Mouse (Mus musculus): ENCODE data around the gene Gjc1.

Gene Gjc1

DNA sequence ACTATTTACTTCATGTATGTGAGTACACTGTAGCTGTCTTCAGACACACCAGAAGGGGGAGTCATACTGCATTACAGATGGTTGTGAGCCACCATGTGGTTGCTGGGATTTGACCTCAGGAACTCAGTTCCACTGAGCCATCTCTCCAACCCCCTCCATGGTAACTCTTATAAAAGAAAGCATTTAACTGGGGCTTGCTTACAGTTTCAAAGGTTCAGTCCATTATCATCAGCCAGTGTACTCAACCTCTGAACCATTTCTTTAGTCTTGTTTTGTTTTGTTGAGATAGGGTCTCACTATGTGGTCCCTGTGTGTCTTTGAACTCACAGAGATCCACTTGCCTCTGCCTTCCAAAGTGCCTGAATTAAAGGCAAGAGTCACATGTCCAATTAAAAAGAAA is 4.6 kb downstream of the Gjc1 start:
- no peak for DNase-seq (ENCODE audit: extremely low spot score)

DNA sequence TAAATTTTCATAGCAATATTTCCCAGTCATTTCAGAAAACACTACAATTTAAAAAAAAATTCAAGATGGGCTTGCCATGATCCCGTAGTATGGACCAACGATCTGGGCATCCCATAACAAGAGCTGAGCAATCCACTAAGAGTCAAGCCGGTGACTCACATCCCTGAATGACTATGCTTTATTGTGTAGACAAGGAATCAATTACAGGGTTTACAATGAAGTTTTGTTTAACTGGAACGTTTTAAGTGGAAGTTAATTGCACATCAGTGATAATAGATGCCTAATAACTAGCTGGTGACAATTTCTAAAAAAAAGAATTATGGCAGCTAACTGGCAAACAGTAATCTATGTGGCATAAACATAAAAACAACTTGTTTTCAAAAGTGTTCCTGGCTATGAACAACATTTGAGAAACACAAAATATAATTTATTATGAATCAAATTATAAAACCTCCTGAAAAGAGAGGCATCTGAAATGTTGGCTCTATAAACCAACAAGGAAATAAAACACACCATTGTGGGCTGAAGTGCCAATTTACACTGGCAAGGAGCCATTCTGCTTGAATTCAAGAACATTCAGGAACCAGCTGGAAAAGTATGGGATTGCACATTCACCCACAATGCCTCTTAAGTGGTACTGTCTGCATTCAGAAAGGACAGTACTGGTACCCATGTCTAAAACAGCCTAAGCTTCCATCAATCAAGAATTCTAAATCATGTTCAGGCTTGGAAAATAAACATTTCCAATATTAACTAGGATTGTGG is 8.6 kb downstream of the Gjc1 start:
- DNase-seq (ENCODE audit: extremely low spot score), result no peak

DNA sequence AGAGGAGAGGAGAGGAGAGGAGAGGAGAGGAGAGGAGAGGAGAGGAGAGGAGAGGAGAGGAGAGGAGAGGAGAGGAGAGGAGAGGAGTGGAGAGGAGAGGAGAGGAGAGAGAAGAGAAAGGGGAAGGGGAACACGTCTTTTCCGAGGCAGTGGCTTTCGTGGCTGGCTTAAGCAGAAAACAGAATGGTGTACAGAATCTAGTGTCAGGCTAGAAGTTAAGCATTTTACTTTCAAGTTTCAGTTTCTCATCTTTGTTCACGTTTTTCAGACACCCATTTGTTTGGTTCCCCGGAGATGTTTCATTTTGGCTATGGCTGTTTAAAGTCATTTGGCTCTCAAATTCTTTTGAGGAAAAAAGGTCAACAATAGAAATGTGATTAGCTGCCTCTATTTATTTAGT is 11.3 kb downstream of the Gjc1 start:
- no peak for DNase-seq (ENCODE audit: extremely low spot score)

DNA sequence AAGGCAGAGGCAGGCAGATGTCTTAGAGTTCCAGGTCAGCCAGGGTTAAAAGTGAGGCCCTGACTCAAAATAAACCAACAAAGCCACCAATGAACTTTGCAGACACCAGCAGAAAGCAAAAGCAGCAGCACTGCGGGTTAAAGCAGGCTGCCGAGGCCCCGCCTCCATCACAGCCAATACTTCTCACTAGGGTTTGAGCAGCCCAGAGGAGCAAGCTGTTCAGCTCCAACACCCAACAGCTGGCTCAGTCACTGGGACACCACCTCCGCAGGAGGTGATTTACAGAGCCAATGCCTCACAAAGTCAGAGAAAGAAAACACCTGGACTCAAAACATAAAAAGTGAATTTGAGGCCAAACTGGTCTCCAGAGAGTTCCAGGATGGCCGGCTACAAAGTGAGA is 16.0 kb downstream of the Gjc1 start:
- no peak for DNase-seq (ENCODE audit: extremely low spot score)

DNA sequence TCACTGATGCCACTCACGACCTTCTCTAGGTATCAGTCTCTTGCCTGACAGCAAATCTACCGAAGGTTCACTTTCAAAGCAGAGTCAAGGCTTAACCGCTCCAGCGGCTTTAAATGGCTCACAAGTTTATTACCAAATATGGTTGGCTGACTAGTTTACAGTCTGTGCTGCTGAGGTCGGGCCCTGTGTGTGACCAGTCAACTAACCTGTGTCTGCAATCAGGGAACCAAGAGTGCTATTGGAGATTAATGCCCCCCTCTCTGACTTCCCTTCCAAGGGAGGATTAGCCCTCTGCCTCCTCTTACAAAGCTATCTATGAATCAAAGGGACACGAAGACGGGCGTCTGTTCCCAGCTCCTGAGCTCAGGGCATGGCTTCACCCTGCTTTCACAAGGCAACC is 25.3 kb downstream of the Gjc1 start:
- DNase-seq (ENCODE audit: extremely low spot score), result no peak

DNA sequence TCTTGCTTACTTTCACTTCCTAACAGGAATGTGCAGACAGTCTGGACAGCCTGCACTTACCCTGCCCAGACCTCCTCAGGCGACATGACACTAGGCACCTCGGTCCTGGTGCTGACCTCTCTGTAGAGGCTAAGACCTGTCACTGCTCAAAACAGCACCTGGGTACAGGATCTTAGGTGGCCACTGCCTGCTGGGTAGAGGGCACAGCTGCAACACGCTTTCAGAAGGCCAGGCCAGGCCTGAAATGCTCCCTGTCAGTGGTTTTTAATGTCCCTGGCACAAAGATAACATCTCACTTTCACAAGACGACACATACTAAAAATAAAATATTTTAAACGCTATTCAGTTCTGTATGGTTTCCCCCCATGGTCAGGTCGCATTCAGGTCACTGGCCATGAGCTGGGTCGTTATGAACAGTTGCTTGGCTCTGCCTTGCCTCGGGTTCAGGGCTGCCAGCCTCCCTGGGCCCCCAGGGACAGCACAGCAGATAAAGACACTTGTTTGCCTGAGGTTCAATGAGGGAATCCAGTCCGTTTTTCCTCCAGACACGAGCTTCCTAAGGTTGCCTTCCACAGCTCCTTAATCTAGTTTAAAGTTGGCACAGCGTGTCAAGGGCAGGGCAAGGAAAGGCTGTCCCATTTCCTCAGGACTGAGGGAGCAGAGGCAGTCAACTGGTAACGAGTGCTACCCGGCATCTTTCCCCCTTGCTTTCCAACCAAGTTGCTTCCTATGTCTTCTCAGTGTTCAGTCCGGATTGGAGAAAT is 27.6 kb downstream of the Gjc1 start:
- DNase-seq (ENCODE audit: extremely low spot score), result no peak

DNA sequence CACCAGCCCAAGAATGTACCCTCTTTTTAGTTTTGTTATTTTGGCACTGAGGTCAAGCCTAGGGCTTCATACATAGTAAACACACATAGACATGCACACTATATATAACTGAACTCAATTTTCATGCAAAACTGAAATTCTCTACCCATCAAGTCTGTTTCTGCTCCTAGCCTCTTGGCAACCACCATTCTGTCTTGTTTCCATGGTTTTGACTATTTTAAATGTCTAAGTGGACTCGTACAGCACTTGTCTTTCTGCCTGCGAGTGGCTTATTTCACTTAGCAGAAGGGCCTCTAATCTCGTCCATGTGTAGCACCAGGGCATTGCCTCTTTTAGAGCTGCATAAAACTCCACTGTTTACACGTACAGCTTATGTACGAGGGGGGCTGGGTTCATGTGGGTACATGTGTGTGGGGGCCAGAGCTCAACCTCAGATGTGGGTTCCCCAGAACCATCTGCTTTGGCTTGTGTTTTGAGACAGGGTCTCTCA is 31.8 kb downstream of the Gjc1 start:
- DNase-seq (ENCODE audit: extremely low spot score), result no peak

DNA sequence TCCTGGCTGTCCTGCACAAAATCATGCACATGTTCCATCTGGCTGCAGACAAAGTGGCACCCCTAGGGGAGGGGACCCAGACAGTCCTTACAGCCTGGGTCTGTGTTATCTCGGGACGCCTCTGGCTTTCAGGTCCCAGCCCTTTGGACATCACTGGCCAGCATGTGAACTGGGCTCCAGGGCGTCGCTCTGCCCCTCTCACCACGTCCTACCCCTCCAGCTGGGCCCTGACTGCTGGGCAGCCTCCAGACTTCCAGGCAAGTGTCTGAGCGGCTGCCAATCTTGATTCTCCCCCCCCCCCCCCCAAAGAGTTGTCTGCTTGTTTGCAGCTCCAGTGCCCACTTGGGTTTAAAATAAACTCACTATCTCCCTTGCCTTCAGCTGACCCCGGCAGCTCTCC is 36.1 kb downstream of the Gjc1 start:
- no peak for DNase-seq (ENCODE audit: extremely low spot score)

DNA sequence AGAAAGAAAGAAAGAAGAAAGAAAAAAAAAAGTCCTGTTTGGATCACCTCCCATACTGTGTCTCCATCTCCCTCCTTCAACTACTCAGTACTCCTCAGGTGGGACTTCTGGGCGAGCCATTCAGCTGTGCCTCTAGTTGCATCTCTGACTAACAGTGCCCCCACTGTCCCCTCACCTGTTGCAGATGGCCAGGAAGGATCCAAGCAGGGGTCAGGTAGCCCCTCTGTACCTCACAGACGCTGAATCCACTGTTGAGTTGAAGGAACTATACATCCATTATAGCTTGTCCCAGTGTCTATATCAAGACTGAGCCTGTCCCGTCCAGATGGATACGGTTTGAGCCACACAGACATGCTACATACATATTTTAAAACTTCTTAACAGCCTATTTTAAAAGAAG is 38.0 kb downstream of the Gjc1 start:
- DNase-seq (ENCODE audit: extremely low spot score), result no peak

DNA sequence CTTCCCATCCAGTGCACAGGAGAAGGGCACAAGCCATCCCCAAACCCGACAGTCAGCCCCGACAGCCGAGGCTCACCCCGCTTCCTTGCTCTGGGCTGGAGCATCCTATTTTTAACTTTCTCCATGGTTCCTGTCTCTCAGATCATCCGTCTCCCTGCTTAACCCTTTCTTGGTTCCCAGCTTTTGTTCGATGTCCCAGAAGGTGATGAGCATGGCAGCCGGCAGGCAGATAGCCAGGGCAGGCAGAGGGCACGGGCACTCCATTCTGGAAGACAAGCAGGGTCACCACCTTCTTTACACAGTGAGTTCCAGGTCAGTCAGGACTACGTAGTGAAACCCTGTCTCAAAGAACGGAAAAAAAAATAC is 38.5 kb downstream of the Gjc1 start:
- DNase-seq (ENCODE audit: extremely low spot score), result no peak

DNA sequence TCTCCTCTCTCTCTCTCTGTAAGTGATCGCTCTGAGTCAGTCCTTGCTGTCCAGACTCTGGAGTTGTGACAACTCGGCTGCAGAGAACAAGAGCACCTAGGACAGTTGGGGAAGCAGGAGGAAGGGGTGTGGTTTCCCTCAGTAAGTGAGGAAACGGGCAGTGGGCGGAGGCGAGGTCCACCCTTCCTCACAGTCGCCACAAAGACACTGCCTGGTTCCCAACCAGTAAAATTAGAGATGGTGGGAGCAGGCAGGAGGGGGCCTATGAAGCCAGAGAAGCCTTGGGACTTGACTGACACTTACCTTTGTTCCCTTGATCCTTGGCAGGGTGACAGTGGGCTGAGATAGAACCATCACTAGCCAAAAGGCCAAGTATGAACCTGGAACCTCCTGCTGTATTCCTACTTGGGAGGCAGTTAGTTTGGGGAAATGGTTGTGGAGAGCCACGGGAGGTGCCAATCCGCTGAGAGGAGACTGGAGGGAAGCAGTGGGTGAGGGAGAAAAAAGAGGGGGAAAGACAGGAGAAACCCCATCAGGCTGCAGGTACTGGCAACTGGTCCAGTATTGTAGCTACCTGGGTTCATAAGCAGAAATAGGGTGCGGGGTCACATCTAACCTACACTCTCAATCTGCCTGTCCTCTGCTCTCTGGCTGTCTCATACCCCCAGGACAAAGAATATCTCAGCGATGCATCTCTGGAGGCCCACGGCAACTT is 39.1 kb downstream of the Gjc1 start:
- no peak for DNase-seq (ENCODE audit: extremely low spot score)

DNA sequence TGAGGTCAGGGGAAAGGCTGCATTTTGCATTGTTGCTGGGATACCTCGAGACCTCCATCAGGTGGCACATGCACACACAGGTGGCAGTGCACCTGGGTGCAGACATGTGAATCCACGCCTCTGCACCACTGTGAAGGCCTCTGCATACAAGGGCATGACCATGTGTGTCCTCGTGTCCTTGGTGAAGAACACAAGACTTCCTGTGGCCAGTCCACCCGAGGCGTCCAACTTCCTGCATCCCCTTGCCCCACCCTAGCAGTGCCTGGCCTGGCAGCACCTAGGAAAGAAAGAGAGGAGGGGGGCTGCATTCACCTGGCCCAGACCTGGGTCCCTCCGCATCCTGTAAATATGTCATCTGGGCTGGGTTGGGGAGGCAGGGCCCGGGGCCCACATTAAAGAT is 39.7 kb downstream of the Gjc1 start:
- no peak for DNase-seq (ENCODE audit: extremely low spot score)

DNA sequence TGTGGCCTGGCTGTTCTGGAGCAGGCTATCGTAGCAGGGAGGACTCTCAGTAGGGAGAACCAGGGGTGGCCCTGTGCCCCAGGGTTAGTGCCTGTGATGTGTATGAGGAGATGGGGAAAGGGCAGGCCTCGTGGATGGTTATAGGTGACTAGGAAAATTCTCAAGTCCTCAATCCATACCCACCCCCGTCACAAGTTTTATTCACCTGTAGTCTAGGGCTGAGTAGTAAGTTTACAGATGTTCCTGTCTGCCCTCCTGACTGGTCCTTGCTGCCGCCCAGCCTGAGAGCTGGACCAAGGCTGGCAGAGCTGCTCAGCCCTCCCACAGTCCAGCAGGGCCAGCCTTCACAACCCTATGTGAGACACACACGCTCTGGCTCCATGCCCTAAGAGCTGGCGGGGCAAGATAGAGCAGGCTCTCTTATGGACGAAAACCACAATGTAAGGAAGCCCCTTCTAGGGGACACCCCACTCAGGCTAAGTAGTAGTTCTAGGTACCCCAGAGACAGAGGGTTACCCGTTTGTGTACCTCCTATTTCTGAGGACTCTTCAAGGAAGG is 40.3 kb downstream of the Gjc1 start:
- no peak for DNase-seq (ENCODE audit: extremely low spot score)

DNA sequence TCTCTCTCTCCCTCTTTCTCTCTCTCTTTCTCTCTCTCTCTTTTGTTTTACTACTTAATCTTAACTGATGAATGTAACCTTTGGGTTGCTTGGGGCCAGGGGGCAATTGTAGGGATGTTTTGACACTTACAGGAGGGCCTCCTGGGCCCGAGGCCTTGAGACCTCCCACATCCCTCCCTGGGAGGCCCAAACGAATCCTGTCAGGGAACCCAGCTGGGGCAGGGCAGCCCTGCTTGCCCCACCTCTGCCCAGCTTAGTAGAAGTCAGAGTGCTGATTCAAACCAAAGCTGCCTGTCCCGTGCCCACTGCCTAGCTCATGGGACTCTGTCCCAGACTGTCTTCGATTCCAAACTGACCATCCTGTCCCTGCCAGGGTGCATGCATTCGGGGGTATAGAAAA is 40.9 kb downstream of the Gjc1 start:
- DNase-seq (ENCODE audit: extremely low spot score), result no peak

DNA sequence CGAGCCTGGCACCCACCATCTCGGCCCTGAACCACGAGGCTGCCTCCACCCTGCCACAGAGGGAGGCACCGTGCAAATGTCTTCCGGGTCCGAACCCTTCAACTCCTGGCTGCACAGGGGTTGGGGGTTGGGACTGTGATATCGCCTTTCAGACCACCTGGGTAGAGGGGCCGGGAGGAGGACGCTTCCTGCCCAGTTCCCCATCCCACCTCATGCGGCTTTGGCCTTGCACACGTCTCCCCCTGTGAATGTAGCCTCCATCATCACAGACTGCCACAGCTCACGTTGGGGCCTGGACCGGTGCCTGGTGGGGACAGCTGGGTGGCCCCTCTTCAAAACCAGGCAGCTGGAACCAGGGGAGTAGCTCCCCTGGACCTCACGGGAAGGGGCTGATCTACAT is 41.3 kb downstream of the Gjc1 start:
- DNase-seq (ENCODE audit: extremely low spot score), result no peak

DNA sequence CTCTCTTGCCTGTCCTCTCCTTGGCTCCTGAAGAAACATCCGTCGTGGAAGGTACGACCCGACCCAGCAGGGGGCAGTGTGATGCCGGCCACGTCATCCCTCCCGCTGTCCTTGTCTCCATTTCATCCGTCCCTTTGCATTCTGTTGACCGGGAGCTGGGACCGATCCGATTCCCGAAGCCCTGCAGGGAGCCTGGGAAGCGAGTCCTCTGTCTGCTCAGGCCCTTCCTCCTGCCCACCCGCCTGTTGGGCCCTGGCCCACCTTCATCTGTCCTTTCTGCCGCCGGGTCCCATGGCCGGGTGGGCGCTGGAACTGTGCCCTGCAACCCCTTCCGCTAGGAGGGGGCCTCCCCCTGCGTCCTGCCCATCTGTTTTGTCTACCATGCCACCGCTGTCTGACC is 41.9 kb downstream of the Gjc1 start:
- DNase-seq (ENCODE audit: extremely low spot score), result peak; percentile 69

DNA sequence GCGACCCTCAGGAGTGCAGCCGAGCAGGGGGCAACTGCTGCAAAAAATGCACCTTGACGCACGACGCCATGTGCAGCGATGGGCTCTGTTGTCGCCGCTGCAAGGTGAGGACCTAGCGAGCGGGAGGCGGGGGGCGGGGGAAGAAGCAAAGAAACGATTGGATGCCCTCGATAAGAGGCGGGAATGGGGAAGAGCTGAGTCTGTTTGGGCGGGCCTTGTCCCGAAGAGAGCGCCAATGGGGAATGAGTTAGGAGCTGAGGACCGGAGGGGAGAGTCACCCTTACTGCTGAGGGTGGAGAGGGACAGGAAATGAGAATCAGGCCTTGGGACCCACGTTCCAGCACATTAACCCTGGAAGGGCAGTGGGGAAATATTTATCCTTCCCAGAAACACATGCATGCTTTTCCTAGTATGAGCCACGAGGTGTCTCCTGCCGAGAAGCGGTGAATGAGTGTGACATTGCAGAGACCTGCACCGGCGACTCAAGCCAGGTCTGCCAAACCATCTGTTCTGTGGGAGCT is 44.8 kb downstream of the Gjc1 start:
- DNase-seq (ENCODE audit: extremely low spot score), result peak; percentile 88

DNA sequence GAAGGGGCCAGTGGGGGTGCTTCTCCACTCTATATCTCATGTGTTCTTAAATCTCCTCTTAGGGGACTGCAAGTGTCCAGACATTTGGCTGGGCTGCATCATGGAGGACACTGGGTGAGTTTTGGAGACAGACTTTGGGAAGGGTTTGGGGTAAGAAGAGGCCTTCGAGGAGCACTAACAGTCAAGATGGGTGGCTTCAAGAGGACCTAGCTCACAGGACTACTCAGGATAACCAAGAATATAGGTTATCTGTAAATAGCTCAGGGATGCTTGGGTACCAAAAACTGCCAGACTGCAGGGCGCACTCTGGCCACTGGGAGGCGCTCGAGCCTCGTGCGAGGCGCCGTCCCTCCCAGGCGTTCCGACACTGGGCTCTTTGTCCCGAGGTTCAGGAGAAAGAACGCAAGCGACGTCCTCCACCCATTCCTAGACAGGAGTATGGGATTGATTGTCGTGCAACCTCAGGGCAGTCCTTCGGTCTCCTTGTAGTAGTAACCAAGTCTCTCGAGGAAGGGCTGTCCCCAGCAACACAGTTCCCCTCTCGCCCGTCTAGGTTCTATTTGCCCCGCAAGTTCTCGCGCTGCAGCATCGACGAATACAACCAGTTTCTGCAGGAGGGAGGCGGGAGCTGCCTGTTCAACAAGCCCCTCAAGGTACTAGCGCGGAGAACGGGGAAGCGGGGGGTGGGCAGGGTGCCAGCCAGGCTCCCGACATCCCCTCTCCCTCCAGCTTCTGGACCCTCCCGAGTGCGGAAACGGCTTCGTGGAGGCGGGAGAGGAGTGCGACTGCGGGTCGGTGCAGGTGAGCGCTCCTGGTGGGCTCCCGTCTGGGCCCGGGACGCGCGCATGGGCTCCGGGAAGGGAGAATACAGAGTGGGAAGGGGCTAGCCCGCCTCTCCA is 45.5 kb downstream of the Gjc1 start:
- DNase-seq (ENCODE audit: extremely low spot score), result peak; percentile 91

DNA sequence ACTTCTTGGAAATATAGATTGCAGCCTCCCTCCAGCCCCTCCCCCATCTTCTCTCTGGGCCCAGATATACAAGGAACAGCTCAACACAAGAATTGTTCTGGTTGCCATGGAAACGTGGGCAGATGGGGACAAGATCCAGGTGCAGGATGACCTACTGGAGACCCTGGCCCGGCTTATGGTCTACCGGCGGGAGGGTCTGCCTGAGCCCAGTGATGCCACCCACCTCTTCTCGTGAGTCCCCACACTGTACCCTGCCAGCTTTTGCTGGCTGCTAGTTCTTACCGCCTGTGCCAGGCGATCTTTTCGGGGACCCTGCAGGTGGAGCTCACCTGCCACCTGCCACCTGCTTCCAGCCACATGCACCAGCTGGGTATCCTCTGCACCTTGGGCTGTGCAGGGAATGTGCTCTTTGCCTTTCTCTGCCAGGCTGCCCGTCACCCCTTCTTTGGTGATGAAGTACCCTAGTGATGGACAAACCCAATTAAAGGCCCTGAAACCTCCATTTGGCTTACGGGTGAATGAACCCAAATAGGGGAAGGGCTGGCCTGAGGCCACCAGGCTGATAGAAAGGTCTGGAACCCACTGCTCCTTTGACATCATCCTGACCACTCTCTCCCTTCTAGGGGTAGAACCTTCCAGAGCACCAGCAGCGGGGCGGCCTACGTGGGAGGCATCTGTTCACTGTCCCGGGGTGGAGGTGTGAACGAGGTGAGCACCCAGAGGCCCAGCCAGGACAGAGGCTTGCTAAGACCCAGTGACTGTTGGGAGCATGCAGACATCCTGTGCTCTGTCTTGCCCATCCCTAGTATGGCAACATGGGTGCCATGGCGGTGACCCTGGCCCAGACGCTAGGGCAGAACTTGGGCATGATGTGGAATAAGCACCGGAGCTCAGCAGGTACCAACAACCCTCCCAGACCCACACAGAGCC is 46.5 kb downstream of the Gjc1 start:
- no peak for DNase-seq (ENCODE audit: extremely low spot score)
